Mouse (Mus musculus) bone marrow, adult 2 months (tissue): ENCODE results near the gene Slit3.

ENCODE experiments used
- CTCF ChIP-seq: fragments of 200-500 bp; IDR thresholded peaks from 2 replicates; pipeline ENCODE4 v1.5.1; 2011; ENCODE audit warnings: low read length, control low read depth; ENCODE audit not compliant: control insufficient read depth, insufficient read depth
- POLR2A ChIP-seq: fragments of 200-500 bp; IDR thresholded peaks from 2 replicates; pipeline ENCODE4 v1.6.1; 2011; ENCODE audit warnings: low read depth, mild to moderate bottlenecking, control low read depth, low read length, borderline replicate concordance; ENCODE audit not compliant: control insufficient read depth

DNA sequence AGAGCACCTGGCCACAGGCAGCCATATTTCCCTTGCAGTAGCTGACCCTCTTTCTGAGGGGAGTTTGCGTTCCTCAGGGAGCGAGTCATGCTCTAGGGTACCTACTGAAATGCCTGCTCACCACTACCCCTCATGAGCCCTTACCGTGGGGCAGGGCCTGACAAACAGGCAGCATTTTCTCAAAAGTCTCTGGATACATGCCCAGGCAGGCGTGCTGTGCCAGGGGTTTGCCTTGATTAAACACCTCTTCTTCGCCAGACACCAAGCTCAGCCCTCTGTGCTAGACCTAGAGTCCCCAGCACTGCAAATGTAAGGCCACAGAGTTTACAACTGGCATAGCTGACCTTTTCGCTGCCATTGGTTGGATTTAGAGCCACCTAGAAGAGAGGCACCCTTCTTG, 345.7 kb downstream of the Slit3 start:
- TF ChIP-seq CTCF: no peak
- no peak for TF ChIP-seq POLR2A
